Mouse (Mus musculus) forebrain, embryonic 10.5 days (tissue): ENCODE results near the gene Gm5089. TPM values are rescaled to one million over a fixed set of nuclear protein-coding genes. Genes with fewer than 3 reads are reported as not detected.
"Not testable (repeated sequence)": the region's sequence is repeated elsewhere in the genome, so short reads cannot be mapped to it uniquely, and the experiment has no call there.

Experiments
- DNase-seq: peaks from one replicate; pipeline ENCODE4 v3.0.0-alpha.2; 2017; ENCODE audit warnings: low spot score; ENCODE audit errors: extremely low spot score
- H3K27ac ChIP-seq: fragments of 300-500 bp; sonication (generic); 2 replicates; pipeline ENCODE4 v1.5.1; 2016; ENCODE audit warnings: mild to moderate bottlenecking
- H3K27me3 ChIP-seq: fragments of 300-500 bp; sonication (generic); 2 replicates; pipeline ENCODE4 v1.6.1; 2016; ENCODE audit warnings: mild to moderate bottlenecking; ENCODE audit not compliant: poor library complexity, severe bottlenecking
- H3K36me3 ChIP-seq: fragments of 300-500 bp; sonication (generic); replicated peaks from 2 replicates; pipeline ENCODE4 v1.6.1; 2016; ENCODE audit warnings: mild to moderate bottlenecking, moderate library complexity
- H3K4me1 ChIP-seq: fragments of 300-500 bp; sonication (generic); 2 replicates; pipeline ENCODE4 v1.6.1; 2016
- H3K4me3 ChIP-seq: fragments of 300-500 bp; sonication (generic); 2 replicates; pipeline ENCODE4 v1.5.1; 2016; ENCODE audit warnings: mild to moderate bottlenecking, moderate library complexity
- H3K9me3 ChIP-seq: fragments of 300-500 bp; sonication (generic); 2 replicates; pipeline ENCODE4 v1.6.1; 2016; ENCODE audit warnings: mild to moderate bottlenecking, moderate library complexity
- WGBS: fragments of 180-500 bp; shearing (Covaris S2); methylation state at CpG from one replicate; pipeline ENCODE4 v1.1.7; 2016; 5-methylcytosine and 5-hydroxymethylcytosine counted together
- polyA plus RNA-seq: library from polyadenylated mRNA; unstranded; fragments of >200 nt; fragmentation: Nextera tagmentation; extraction: Ambion mirVana; gene quantifications from 2 replicates; pipeline ENCODE4 v1.2.1, GENCODE M21; 2016

Gene Gm5089
- polyA plus RNA-seq, 1 experiment from 2014 or later: 1.9 TPM

DNA sequence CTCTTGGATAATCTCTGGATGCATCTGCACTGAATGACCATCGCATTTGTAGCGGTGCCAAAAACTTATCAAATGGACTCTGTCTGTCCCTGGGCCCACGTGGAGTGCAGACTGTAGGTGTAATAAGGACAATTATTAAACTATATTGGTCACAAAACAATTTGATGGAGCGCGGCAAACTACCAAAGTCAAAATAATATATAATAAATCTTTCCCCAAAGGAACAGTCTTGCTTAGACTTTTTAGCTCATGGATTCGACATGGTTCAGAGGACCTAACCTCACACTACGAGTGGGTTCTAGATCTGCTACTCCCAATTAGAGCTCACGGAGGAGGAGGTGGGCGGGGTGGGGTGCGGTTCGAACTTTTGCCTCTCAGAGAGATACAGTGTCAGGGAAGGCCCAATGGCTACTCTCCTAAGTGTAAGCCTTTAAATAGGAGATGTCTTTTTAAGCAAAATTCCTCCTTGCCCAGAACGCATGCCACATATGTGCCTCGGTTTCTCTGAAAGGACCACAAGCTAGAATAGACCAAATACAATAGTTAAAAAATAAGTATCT is 15.1 kb upstream of the Gm5089 start:
- peak; percentile 25 for DNase-seq
- peak overlapping the region; percentile 99 for H3K27ac ChIP-seq

GRCm38 (mm10) chr14:122464763-122465741 is 14.1 kb upstream of the Gm5089 start, which contains the start of gene Zic5:
Zic5 (minus strand) TSS chr14:122465677.
- Histone ChIP-seq H3K4me3 (peak within 1 kb of the TSS; percentile 89), H3K9me3 (no peaks in the 10 kb centered on the region), H3K36me3 (peaks cover 12% of the 10 kb centered on the region), H3K27ac (peak within 1 kb of the TSS; percentile 99), H3K27me3 (peaks cover 95% of the 10 kb centered on the region), H3K4me1 (peaks cover 96% of the 10 kb centered on the region)
- DNase-seq: peak; percentile 88
- WGBS: under 1% methylated on average over 51 of the region's 62 CpGs

More for the DNA sequence above, 15.1 kb upstream of the Gm5089 start:
- H3K36me3 ChIP-seq: peaks cover 12% of the 10 kb centered on the region
- peaks cover 98% of the 10 kb centered on the region for H3K27me3 ChIP-seq
- WGBS: 24% methylated on average over 13 of the region's 13 CpGs
- peaks cover 93% of the 10 kb centered on the region for H3K4me1 ChIP-seq
- H3K4me3 ChIP-seq: peak overlapping the region; percentile 89
- H3K9me3 ChIP-seq: no peaks in the 10 kb centered on the region

DNA sequence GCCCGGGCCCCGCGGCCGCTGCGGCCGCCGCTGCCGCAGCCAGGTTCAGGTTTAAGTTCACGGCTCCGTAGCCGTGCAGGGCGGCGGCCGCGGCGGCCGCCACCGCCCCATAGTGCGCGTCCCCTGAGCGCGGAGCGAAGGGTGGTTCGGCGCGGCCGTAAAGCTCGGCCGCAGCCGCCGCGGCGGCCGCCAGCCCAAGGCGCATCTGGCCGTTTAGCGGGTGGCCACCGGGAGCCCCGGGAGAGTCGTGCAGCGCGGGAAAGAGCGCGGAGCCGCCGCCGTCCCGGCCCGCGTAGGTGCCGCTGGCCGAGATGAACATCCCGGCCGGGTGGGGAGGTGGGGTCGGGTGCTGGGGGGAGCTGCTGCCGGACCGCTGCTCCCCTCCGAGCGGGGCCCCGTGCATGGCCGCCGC is 13.4 kb upstream of the Gm5089 start:
- under 1% methylated on average over 58 of the region's 62 CpGs for WGBS

GRCm38 (mm10) chr14:122463734-122464341 is 12.9 kb upstream of the Gm5089 start:
- H3K4me1 ChIP-seq: peaks cover 96% of the 10 kb centered on the region
- peak overlapping the region; percentile 99 for H3K27ac ChIP-seq
- not testable (repeated sequence) for H3K9me3 ChIP-seq
- H3K4me3 ChIP-seq: peak overlapping the region; percentile 89
- peaks cover 24% of the 10 kb centered on the region for H3K36me3 ChIP-seq
- peaks cover 88% of the 10 kb centered on the region for H3K27me3 ChIP-seq
- DNase-seq: peak; percentile 79
- WGBS: under 1% methylated on average over 58 of the region's 58 CpGs

More for the DNA sequence above, 13.4 kb upstream of the Gm5089 start:
- Histone ChIP-seq H3K27me3 (peaks cover 93% of the 10 kb centered on the region), H3K9me3 (no peaks in the 10 kb centered on the region), H3K27ac (peak overlapping the region; percentile 99), H3K4me1 (peaks cover 96% of the 10 kb centered on the region), H3K36me3 (peaks cover 19% of the 10 kb centered on the region), H3K4me3 (peak overlapping the region; percentile 89)
- no peak for DNase-seq

GRCm38 (mm10) chr14:122463080-122463691 is 12.3 kb upstream of the Gm5089 start:
- H3K27ac ChIP-seq: peak overlapping the region; percentile 99
- H3K36me3 ChIP-seq: peaks cover 29% of the 10 kb centered on the region
- under 1% methylated on average over 40 of the region's 40 CpGs for WGBS
- H3K9me3 ChIP-seq: no peaks in the 10 kb centered on the region
- H3K4me1 ChIP-seq: peaks cover 94% of the 10 kb centered on the region
- peaks cover 81% of the 10 kb centered on the region for H3K27me3 ChIP-seq
- peak; percentile 51 for DNase-seq
- H3K4me3 ChIP-seq: peak overlapping the region; percentile 89

DNA sequence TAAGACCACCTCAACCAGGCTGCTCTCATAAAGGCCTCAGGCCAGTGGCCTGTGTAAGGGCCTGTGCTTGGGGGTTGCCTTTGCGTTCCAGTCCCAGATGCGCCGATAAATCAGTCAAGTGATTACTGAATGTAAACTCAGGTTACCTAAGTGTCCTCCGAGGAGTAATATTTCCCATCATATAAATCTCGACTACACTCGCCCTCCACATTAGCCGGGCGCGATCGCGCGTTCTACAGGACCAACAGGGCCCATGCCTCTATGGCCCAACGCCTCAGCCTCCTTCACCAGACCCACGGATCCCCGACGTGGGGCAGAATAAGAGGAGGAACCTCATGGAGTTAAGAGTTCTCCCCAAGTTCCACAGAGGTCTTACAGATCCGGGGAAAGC is 11.8 kb upstream of the Gm5089 start:
- Histone ChIP-seq H3K9me3 (no peaks in the 10 kb centered on the region), H3K36me3 (peaks cover 29% of the 10 kb centered on the region), H3K4me3 (peak overlapping the region; percentile 89), H3K4me1 (peaks cover 92% of the 10 kb centered on the region), H3K27me3 (peaks cover 76% of the 10 kb centered on the region), H3K27ac (peak overlapping the region; percentile 99)
- DNase-seq: no peak
- 2% methylated on average over 17 of the region's 17 CpGs for WGBS

GRCm38 (mm10) chr14:122461966-122462365 is 11.1 kb upstream of the Gm5089 start:
- Histone ChIP-seq H3K9me3 (no peaks in the 10 kb centered on the region), H3K4me3 (peak overlapping the region; percentile 89), H3K27ac (peak overlapping the region; percentile 99), H3K27me3 (peaks cover 69% of the 10 kb centered on the region), H3K4me1 (peaks cover 85% of the 10 kb centered on the region), H3K36me3 (peaks cover 29% of the 10 kb centered on the region)
- WGBS: 4% methylated on average over 9 of the region's 9 CpGs
- no peak for DNase-seq

GRCm38 (mm10) chr14:122461500-122461899 is 10.6 kb upstream of the Gm5089 start:
- Histone ChIP-seq H3K9me3 (no peaks in the 10 kb centered on the region), H3K36me3 (peaks cover 29% of the 10 kb centered on the region), H3K4me1 (peaks cover 82% of the 10 kb centered on the region), H3K27me3 (peaks cover 64% of the 10 kb centered on the region), H3K27ac (peak overlapping the region; percentile 99), H3K4me3 (peak overlapping the region; percentile 89)
- WGBS: 16% methylated on average over 3 of the region's 3 CpGs
- DNase-seq: no peak

DNA sequence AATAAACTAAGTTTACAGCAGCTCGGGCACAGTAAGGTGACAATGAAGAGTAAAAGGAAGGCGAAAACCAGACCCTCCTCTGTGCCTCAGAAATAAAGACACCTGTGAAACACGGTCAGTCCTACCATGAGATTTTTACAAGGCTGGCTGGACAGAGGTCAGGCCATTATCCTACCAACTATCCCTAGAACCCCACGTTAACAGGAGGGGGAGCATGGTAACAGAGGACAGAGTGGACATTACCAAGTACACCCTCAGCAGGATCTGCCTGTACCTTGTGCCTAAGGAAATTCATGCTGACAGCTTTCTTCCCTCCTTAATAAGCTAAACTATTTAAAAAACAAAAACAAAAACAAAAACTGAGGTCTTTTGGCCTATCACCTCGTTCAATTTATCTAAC is 9.3 kb upstream of the Gm5089 start:
- no peaks in the 10 kb centered on the region for H3K9me3 ChIP-seq
- peaks cover 83% of the 10 kb centered on the region for H3K4me1 ChIP-seq
- peaks cover 51% of the 10 kb centered on the region for H3K27me3 ChIP-seq
- H3K27ac ChIP-seq: peak overlapping the region; percentile 99
- H3K4me3 ChIP-seq: peak overlapping the region; percentile 89
- H3K36me3 ChIP-seq: peaks cover 32% of the 10 kb centered on the region
- 51% methylated on average over 5 of the region's 5 CpGs for WGBS
- no peak for DNase-seq

DNA sequence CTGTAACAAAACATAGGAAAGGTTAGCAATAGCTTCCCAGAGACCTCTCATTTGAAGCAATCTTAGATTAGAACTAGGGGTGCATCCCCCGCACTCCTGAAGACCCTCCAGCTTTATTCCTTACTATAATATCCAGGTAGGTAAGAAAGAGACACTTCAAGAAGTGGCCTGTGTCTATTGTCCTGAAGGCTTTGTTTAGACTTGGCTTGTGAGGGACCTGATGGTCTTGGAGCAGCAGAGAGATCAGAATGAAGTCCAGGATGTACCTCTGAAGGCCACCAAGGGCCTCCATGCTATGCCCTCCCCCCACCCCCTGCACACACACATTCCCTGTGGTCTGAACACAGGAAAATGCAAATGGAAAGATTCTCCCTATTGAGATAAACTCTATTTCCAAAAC is 8.9 kb upstream of the Gm5089 start:
- WGBS: 88% methylated on average over 1 of the region's 1 CpGs
- Histone ChIP-seq H3K4me1 (peaks cover 83% of the 10 kb centered on the region), H3K27ac (peak overlapping the region; percentile 99), H3K4me3 (peak overlapping the region; percentile 89), H3K9me3 (no peaks in the 10 kb centered on the region), H3K36me3 (peaks cover 32% of the 10 kb centered on the region), H3K27me3 (peaks cover 47% of the 10 kb centered on the region)
- no peak for DNase-seq

GRCm38 (mm10) chr14:122459332-122459731 is 8.4 kb upstream of the Gm5089 start:
- Histone ChIP-seq H3K4me1 (peaks cover 83% of the 10 kb centered on the region), H3K36me3 (peaks cover 32% of the 10 kb centered on the region), H3K27me3 (peaks cover 43% of the 10 kb centered on the region), H3K4me3 (peak overlapping the region; percentile 89), H3K27ac (peak overlapping the region; percentile 99)
- not testable (repeated sequence) for H3K9me3 ChIP-seq, DNase-seq
- WGBS: 89% methylated on average over 12 of the region's 12 CpGs

DNA sequence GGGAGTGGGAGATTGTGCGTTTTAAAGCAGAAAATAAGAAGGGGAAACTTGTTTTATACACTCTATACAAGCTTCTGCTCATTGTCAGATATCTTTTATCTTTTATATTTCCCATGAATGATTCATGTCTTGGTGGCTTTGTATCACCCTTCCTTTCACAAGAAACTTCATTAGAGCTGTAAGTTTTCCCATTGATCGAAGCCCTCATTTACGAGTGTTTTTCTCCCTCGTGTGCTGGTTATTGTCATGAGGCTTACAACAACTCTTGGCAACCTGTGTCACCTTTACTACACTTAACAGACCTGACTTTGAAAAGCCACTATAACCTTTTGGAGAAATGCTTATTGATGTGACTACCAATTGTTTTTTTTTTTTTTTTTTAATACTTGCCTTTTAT is 4.6 kb upstream of the Gm5089 start:
- no peak for DNase-seq
- Histone ChIP-seq H3K4me3 (no peak overlapping the region; the same call in 1 of the 2 replicates), H3K9me3 (no peaks in the 10 kb centered on the region), H3K27ac (peak overlapping the region; percentile 95), H3K36me3 (peaks cover 20% of the 10 kb centered on the region), H3K27me3 (peaks cover 44% of the 10 kb centered on the region), H3K4me1 (peaks cover 85% of the 10 kb centered on the region)
- WGBS: 33% methylated on average over 4 of the region's 4 CpGs
